Mouse (Mus musculus) kidney, adult 2 months (tissue): ENCODE data around the gene Tmem178b. TPM values are rescaled to one million over a fixed set of nuclear protein-coding genes. Genes with fewer than 3 reads are reported as not detected.

Experiments
- DNase-seq: peaks from one replicate; pipeline ENCODE4 v3.0.0; 2021
- H3K27ac ChIP-seq: fragments of 200-500 bp; 2 replicates; pipeline ENCODE4 v1.5.1; 2012; ENCODE audit warnings: low read depth, low read length, control low read depth, inconsistent platforms; ENCODE audit not compliant: insufficient read depth
- H3K27me3 ChIP-seq: fragments of 200-500 bp; replicated peaks from 2 replicates; pipeline ENCODE4 v1.6.1; 2012; ENCODE audit warnings: mild to moderate bottlenecking, moderate library complexity, low read length, inconsistent platforms; ENCODE audit not compliant: control insufficient read depth, insufficient read depth
- H3K36me3 ChIP-seq: fragments of 200-500 bp; 2 replicates; pipeline ENCODE4 v1.6.1; 2012; ENCODE audit warnings: mild to moderate bottlenecking, moderate library complexity, low read length, inconsistent platforms; ENCODE audit not compliant: control insufficient read depth, insufficient read depth
- H3K4me1 ChIP-seq: fragments of 200-500 bp; 2 replicates; pipeline ENCODE4 v1.6.1; 2011; ENCODE audit warnings: low read length; ENCODE audit not compliant: control insufficient read depth, insufficient read depth
- H3K4me3 ChIP-seq: fragments of 200-500 bp; 2 replicates; pipeline ENCODE4 v1.5.1; 2011; ENCODE audit warnings: mild to moderate bottlenecking, low read depth, low read length, control low read depth; ENCODE audit not compliant: insufficient read depth
- CTCF ChIP-seq: fragments of 200-500 bp; conservative IDR thresholded peaks from 2 replicates; pipeline ENCODE4 v1.5.1; 2011; ENCODE audit warnings: low read depth, mild to moderate bottlenecking, control low read depth, low read length, moderate library complexity, mixed read lengths; ENCODE audit not compliant: insufficient read depth, insufficient read length
- POLR2A ChIP-seq: fragments of 200-500 bp; IDR thresholded peaks from one replicate; pipeline ENCODE4 v1.6.1; 2011; ENCODE audit warnings: low read depth, low read length, control low read depth
- WGBS: fragments of 180-500 bp; shearing (Covaris S2); methylation state at CpG from one replicate; pipeline ENCODE4 v1.1.7; 2018; 5-methylcytosine and 5-hydroxymethylcytosine counted together
- polyA plus RNA-seq: library from polyadenylated mRNA; depleted of rRNA; stranded (reverse); fragments of >200 nt; gene quantifications from 2 replicates; pipeline ENCODE4 v1.2.3, GENCODE M21; 2012; rRNA removed

Gene Tmem178b
- 1.3 and 1.7 TPM in 2 replicates for polyA plus RNA-seq

- peak within 1 kb of the TSS; percentile 45 for H3K4me3 ChIP-seq
- DNase-seq, result peak; percentile 20
- 0 out of 2 replicates have a peak, but pooled peaks cover 1% of the 10 kb centered on the region for H3K27me3 ChIP-seq
- TF ChIP-seq CTCF, result no peak
- TF ChIP-seq POLR2A, result no peak
- 2% methylated on average over 63 of the region's 63 CpGs for WGBS
- no peaks in the 10 kb centered on the region for H3K4me1 ChIP-seq
- no peak within 1 kb of the TSS for H3K27ac ChIP-seq
- no peaks in the 10 kb centered on the region for H3K36me3 ChIP-seq
These were observed at the start of gene Tmem178b for GRCm38 (mm10) chr6:39872901-39873591. Tmem178b (plus strand) TSS chr6:39873271.

DNA sequence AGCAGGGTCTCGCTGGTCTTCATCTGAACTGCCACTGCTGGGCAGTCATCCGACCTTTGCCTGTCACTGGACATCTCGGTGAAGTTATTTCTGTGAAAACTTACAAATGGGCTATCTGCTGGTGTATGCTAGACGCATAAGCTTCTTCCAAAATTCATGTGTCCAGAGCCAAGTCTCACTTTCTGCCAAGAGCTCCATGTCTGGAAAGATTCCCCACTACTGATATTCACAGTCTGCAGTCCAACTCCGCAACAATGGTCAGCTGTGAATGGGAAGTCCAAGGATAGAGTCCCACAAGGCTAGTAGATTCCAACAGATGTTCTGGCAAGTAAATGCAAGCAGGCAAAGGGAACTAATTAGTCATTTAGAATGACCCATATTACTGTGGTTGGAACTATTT lies 44.3 kb upstream of the Tmem178b start:
- no peak for DNase-seq
- Histone ChIP-seq H3K4me3 (no peak overlapping the region), H3K36me3 (no peaks in the 10 kb centered on the region), H3K27me3 (no peaks in the 10 kb centered on the region), H3K27ac (no peak overlapping the region), H3K4me1 (no peaks in the 10 kb centered on the region)
- 79% methylated on average over 5 of the region's 5 CpGs for WGBS
- TF ChIP-seq CTCF (no peak), POLR2A (no peak)

DNA sequence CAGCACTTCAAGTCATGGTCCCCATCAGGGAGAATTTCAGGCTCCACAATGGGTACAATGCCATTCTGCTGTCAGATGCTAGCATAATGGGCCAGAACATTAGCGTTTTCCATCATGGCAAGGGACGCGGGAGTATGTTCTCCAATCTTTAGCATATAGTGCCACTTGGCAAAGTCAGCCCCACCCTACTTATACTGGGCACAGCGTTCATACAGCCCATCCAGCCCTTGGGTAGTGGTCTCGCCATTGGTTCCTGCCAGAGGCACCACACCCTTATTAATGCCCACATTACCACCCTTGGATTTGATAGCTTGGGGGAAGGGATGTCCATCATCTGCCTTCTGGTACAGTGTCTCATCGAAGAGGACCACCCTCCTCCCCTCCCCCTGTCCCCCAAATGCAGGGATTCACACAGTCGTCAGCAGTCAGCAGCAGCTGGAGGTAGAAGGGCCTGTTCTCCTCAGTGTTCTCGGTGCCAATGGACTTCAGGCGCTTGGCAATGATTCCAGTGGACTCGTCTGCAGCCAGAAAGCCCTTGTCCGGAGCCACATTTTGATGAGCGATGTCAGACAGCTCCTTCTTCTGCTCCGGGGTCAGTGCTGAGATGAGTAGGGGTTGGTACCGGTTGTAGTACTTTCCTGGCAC lies 29.3 kb upstream of the Tmem178b start:
- H3K4me1 ChIP-seq, result no peaks in the 10 kb centered on the region
- H3K4me3 ChIP-seq, result no peak overlapping the region
- H3K36me3 ChIP-seq, result no peaks in the 10 kb centered on the region
- no peak for DNase-seq
- whole genome bisulfite sequencing, result 88% methylated on average over 14 of the region's 14 CpGs
- no peaks in the 10 kb centered on the region for H3K27me3 ChIP-seq
- TF ChIP-seq CTCF, result no peak
- TF ChIP-seq POLR2A, result no peak
- H3K27ac ChIP-seq, result no peak overlapping the region

- no peak for DNase-seq
- Histone ChIP-seq H3K4me1 (no peaks in the 10 kb centered on the region), H3K27ac (no peak overlapping the region), H3K36me3 (no peaks in the 10 kb centered on the region), H3K27me3 (no peaks in the 10 kb centered on the region), H3K4me3 (no peak overlapping the region)
- 75% methylated on average over 2 of the region's 2 CpGs for WGBS
- TF ChIP-seq CTCF (no peak), POLR2A (no peak)
These were observed 25.5 kb upstream of the Tmem178b start for GRCm38 (mm10) chr6:39847538-39847937.

DNA sequence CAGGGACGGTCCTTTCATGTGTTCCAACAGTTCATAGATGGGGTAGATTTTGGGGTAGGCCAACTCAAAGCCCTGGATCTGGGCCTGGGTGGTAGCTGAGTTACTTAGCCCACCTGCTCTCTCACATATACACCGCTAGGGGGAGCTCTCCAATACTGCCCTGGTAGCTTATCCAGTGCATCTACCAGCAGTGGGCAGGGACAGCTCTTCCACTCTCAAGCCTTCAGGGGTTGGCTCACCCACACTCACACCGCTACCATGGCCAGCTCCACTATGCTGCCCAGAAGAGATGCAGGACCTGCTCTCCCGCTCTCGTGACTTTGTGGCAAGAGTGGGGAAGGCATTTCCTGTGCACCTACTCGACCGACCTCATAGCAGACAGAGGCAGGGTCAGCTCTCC lies 24.3 kb upstream of the Tmem178b start:
- Histone ChIP-seq H3K36me3 (no peaks in the 10 kb centered on the region), H3K4me1 (no peaks in the 10 kb centered on the region), H3K27me3 (no peaks in the 10 kb centered on the region), H3K4me3 (no peak overlapping the region), H3K27ac (no peak overlapping the region)
- TF ChIP-seq POLR2A (no peak), CTCF (no peak; the same call in 1 of the 2 replicates)
- WGBS, result 41% methylated on average over 7 of the region's 7 CpGs
- peak; percentile 8 for DNase-seq

- H3K36me3 ChIP-seq, result no peaks in the 10 kb centered on the region
- no peak overlapping the region for H3K4me3 ChIP-seq
- 91% methylated on average over 4 of the region's 4 CpGs for WGBS
- H3K4me1 ChIP-seq, result no peaks in the 10 kb centered on the region
- TF ChIP-seq CTCF (no peak), POLR2A (no peak)
- H3K27me3 ChIP-seq, result no peaks in the 10 kb centered on the region
- no peak for DNase-seq
- H3K27ac ChIP-seq, result no peak overlapping the region
These were observed 23.4 kb upstream of the Tmem178b start for GRCm38 (mm10) chr6:39849667-39850066.
